Mouse (Mus musculus): ENCODE measurements around the gene Slc25a23. TPM values are rescaled to one million over a fixed set of nuclear protein-coding genes. Genes with fewer than 3 reads are reported as not detected.

Slc25a23 gene
- total RNA-seq (2018; cell fraction: chromatin; rRNA removed): 1 to 10 TPM in 22 of 26 experiments, under 1 TPM in 3, not detected in 1; 0.18 to 8.5 (median 2.6) TPM
- 1 to 10 TPM in 14 of 26 experiments, under 1 TPM in 12; 0.42 to 6.2 (median 2.2) TPM for total RNA-seq (2018; cell fraction: cytosol; rRNA removed)
- total RNA-seq (2018; cell fraction: nucleus; rRNA removed): 1 to 10 TPM in 15 of 26 experiments, under 1 TPM in 11; 0.17 to 5.7 (median 1.3) TPM
- polyA plus RNA-seq (2018): 4.0 to 8.6 TPM (median 6.8 TPM) in 3 replicates

DNA sequence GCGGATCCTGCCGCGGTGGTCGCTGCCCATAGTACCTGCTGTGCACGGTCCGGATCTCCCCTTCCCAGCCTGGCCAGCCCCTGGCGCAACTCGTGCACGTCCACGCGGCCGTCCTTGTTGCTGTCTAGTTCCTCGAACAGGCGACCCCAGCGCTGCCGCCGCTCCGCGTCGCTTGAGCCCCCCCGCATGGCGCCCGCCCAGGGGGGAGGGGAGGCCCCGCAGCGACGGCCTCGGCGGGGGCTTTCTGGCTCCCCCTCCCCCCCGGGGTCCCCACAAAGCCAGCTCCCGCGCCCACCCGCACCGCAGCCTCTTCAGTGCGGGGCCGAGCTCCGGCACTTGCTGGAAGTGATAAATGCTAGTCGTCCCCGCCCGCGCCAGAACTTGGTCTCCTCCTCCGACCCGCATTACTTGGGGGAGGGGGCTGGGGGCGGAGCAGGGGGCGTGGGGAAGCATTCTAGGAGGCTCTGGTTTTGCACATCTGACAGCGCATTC, at the start of gene Slc25a23:
Gene Slc25a23, minus strand, starts transcription at position 378 of the 492 bp plus-strand sequence.
- peak within 1 kb of the TSS; percentile 38 for H3K4me3 ChIP-seq (ENCODE audit: inconsistent target)
- 4% methylated on average over 42 of the region's 45 CpGs for WGBS (ENCODE audit: missing documents)
- no peak within 1 kb of the TSS for H3K27ac ChIP-seq
- no peaks in the 10 kb centered on the region for H3K79me2 ChIP-seq (ENCODE audit: inconsistent target)
- no peaks in the 10 kb centered on the region for H3K36me3 ChIP-seq (ENCODE audit: inconsistent target)

DNA sequence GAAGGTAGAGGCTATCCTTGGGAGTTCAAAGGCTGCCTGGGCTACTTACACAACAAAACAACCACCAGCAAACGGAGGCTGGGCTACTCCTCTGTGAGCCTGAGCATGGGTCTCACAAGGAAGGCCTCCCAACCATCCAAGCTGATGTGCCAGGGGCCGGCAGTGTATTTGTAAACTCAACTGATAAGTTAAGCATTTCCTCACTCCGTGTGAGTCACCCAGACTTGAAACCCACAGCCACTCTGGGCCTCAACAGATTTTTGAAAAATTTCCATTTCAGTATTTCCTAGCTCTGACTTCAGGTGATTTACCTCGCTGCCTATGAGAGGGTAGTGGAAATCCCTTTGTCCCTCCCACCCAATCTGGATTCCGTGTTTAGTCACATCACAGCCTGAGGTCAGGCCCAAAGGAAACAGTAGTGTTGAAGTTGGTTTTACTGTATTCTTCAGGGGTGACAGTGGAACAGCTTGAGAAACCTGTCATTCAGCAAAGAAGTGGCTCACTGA, 49.1 kb upstream of the Slc25a23 start:
- 52% methylated on average over 5 of the region's 5 CpGs for WGBS (ENCODE audit: missing documents)
- H3K79me2 ChIP-seq (ENCODE audit: inconsistent target): peaks cover 28% of the 10 kb centered on the region
- H3K36me3 ChIP-seq (ENCODE audit: inconsistent target): no peaks in the 10 kb centered on the region
- H3K27ac ChIP-seq: no peak overlapping the region
- H3K4me3 ChIP-seq (ENCODE audit: inconsistent target): no peak overlapping the region

DNA sequence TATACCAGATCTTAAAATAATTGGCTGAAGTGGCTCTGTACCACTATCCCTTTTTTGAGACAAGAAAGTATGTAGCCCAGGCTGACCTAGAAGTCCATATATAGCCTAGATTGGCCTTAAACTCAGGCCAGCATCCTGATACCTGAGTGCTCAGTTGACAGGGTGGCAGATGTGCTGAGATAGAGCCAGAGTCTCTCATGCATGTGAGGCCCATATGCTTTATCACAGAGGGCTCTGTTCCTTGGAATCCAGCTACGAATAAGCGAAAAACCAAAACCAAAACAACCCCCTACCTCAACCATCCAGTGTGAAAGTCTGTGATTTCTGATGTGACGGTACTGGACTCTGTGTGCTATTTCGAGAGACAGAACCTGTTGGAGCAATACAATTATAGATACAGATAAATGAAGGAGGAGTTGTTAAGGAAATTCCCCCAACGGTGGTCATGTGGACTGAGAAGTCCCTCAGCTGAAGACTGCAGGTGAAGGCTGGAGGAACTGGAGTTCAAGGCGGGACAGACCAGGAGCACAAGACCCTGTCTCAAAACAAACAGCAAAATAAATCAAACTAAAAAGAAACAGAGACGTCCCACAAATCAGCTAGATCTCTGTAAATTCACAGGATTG, 48.5 kb upstream of the Slc25a23 start:
- Histone ChIP-seq H3K4me3 (ENCODE audit: inconsistent target) (no peak overlapping the region), H3K27ac (no peak overlapping the region), H3K79me2 (ENCODE audit: inconsistent target) (peaks cover 28% of the 10 kb centered on the region), H3K36me3 (ENCODE audit: inconsistent target) (no peaks in the 10 kb centered on the region)
- 96% methylated on average over 7 of the region's 7 CpGs for WGBS (ENCODE audit: missing documents)

DNA sequence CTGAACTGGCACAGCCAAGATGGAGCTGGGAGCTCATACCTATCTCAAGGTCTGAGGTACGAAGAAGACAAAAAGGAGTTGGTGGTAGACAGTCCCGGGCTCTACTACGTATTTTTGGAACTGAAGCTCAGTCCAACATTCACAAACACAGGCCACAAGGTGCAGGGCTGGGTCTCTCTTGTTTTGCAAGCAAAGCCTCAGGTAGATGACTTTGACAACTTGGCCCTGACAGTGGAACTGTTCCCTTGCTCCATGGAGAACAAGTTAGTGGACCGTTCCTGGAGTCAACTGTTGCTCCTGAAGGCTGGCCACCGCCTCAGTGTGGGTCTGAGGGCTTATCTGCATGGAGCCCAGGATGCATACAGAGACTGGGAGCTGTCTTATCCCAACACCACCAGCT, 47.4 kb upstream of the Slc25a23 start:
- peak overlapping the region; percentile 88 for H3K27ac ChIP-seq
- H3K79me2 ChIP-seq (ENCODE audit: inconsistent target): peaks cover 28% of the 10 kb centered on the region
- H3K36me3 ChIP-seq (ENCODE audit: inconsistent target): no peaks in the 10 kb centered on the region
- peak overlapping the region; percentile 87 for H3K4me3 ChIP-seq (ENCODE audit: inconsistent target)
- WGBS (ENCODE audit: missing documents): 92% methylated on average over 5 of the region's 5 CpGs

DNA sequence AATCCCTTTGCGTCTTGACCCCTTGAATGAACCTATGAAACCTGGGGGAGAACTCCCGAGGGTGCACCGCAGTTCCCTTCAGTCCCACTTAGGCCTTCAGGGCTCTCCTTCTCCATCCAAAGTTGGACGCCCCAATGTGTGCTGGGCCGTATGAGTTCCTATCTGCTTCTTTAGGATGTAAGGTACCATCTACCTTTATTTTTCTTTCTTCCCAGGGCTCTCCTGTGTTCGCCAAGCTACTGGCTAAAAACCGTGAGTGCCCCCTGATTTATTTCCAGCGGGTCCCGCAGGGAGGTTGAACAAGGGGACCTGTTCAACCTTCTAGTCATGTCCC, 46.3 kb upstream of the Slc25a23 start:
- H3K79me2 ChIP-seq (ENCODE audit: inconsistent target): peaks cover 28% of the 10 kb centered on the region
- no peaks in the 10 kb centered on the region for H3K36me3 ChIP-seq (ENCODE audit: inconsistent target)
- WGBS (ENCODE audit: missing documents): 63% methylated on average over 7 of the region's 9 CpGs
- peak overlapping the region; percentile 88 for H3K27ac ChIP-seq
- peak overlapping the region; percentile 87 for H3K4me3 ChIP-seq (ENCODE audit: inconsistent target)

DNA sequence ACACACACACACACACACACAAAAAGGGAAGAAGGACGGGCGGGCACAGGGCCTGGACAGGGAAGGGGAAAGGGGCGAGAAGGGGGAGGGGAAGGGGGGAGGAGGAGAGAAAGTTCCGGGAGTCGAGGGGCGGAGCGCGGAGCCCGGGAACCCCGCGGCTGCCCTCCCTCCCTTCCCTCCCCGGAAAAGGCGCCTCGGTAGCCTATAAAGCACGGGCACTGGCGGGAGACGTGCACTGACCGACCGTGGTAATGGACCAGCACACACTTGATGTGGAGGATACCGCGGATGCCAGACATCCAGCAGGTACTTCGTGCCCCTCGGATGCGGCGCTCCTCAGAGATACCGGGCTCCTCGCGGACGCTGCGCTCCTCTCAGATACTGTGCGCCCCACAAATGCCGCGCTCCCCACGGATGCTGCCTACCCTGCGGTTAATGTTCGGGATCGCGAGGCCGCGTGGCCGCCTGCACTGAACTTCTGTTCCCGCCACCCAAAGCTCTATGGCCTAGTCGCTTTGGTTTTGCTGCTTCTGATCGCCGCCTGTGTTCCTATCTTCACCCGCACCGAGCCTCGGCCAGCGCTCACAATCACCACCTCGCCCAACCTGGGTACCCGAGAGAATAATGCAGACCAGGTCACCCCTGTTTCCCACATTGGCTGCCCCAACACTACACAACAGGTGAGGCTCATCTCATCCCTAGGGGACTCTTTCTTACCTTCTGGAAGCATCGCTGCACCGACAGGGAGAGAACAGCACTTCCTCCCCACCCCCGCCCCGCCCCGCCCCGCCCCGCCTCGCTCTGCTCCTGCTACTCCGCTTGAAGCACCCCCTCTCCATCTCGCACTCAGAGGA, 45.7 kb upstream of the Slc25a23 start, which contains the start of gene Tnfsf9:
Gene Tnfsf9, plus strand, starts transcription at position 145 of the 854 bp plus-strand sequence.
- Histone ChIP-seq H3K79me2 (ENCODE audit: inconsistent target) (peaks cover 28% of the 10 kb centered on the region), H3K4me3 (ENCODE audit: inconsistent target) (peak within 1 kb of the TSS; percentile 87), H3K27ac (peak within 1 kb of the TSS; percentile 88), H3K36me3 (ENCODE audit: inconsistent target) (no peaks in the 10 kb centered on the region)
- WGBS (ENCODE audit: missing documents): 1% methylated on average over 49 of the region's 61 CpGs

DNA sequence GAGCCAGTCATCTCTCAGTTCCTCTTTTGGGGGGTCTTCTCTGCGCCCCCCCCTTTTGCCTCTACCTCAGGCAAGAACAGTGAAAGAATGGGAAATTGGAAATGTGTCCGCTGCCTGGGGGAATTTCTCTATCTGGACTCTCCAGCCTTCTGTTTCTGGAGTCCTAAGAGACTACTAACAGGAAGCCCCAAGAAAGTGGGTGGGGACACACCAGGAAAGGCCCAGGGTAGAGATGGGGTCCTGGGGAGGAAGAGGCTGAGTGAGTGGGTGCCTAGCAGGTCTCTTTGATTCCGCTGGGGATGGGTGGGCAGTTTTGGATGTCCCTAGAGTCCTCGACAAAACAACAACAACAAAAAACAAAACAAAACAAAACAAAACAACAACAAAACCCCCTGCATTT, 44.8 kb upstream of the Slc25a23 start:
- Histone ChIP-seq H3K79me2 (ENCODE audit: inconsistent target) (peaks cover 28% of the 10 kb centered on the region), H3K4me3 (ENCODE audit: inconsistent target) (peak overlapping the region; percentile 87), H3K36me3 (ENCODE audit: inconsistent target) (no peaks in the 10 kb centered on the region), H3K27ac (peak overlapping the region; percentile 88)
- WGBS (ENCODE audit: missing documents): 22% methylated on average over 4 of the region's 4 CpGs

DNA sequence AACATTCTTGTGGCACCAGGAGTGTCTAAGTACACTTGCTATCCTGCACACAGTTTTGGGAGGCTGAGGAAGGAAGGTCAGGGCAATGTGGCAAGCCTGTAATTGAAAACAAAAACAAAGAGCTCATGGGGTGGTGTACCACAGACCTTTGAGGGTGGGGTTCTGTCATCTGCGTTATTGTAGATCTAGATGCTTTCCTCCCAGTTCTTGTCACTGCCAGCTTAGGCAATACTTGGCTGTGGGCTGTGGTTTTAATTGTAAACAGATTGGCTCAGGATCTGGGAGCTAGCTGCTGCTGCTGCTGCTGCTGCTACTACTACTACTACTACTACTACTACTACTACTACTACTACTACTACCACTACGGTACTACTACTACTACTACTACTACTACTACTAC, 42.6 kb upstream of the Slc25a23 start:
- Histone ChIP-seq H3K4me3 (ENCODE audit: inconsistent target) (no peak overlapping the region), H3K79me2 (ENCODE audit: inconsistent target) (peaks cover 21% of the 10 kb centered on the region), H3K36me3 (ENCODE audit: inconsistent target) (no peaks in the 10 kb centered on the region), H3K27ac (no peak overlapping the region)
- WGBS (ENCODE audit: missing documents): 53% methylated on average over 2 of the region's 2 CpGs

DNA sequence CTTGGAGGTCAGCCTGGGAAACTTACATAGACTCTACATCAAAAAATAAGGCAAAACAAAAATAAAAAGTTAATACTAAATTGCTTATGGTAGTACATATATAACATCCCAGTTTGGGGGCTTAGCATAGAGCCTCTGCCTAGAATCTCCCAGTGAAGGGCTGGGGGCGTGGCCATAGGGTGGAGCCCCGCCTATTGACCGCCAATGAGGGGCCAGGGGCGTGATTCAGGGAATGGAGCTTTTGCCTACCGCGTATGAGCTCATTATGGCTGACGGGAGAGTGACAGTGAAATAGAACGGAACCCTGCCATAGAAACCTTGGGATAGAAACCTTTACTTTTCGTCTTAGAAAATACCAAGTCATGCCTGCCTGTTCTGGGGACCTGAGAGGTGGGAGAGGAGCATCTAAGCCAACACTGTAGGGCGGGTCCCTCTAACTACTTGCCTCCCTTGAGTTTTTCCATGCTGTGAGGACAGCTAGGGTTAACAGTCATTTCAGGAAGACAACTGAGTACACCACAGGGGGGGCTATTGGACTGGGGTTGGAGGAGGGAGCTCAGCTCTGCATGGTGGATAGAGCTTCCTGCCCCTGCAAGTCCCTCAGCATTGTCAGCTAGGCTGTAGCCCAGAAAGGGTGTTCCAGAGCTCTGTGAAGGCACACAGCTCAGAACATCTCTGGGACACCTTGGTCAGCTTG, 40.1 kb upstream of the Slc25a23 start:
- Histone ChIP-seq H3K4me3 (ENCODE audit: inconsistent target) (no peak overlapping the region), H3K36me3 (ENCODE audit: inconsistent target) (no peaks in the 10 kb centered on the region), H3K79me2 (ENCODE audit: inconsistent target) (no peaks in the 10 kb centered on the region), H3K27ac (no peak overlapping the region)
- WGBS (ENCODE audit: missing documents): 62% methylated on average over 10 of the region's 10 CpGs

DNA sequence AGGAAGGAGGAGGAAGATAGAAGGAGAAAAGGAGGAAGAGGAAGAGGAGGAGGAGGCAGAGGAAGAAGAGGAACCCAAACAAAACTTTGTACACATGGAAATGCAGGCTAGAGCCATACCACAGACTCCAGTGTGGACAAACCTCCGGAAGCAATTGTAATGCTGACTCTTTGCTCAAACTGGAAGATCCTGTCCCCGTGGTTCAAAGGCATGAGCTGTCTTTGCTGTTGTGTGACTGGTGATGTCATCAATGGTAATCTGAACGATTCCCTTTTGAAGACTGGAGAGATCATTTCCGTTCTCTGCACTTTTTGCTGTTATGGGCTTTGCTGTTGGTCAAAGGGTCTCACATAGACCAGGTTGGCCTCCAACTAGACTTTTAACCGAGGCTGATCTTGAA, 38.7 kb upstream of the Slc25a23 start:
- Histone ChIP-seq H3K4me3 (ENCODE audit: inconsistent target) (no peak overlapping the region), H3K79me2 (ENCODE audit: inconsistent target) (no peaks in the 10 kb centered on the region), H3K36me3 (ENCODE audit: inconsistent target) (no peaks in the 10 kb centered on the region), H3K27ac (peak overlapping the region; percentile 49)
- WGBS (ENCODE audit: missing documents): 68% methylated on average over 5 of the region's 5 CpGs

DNA sequence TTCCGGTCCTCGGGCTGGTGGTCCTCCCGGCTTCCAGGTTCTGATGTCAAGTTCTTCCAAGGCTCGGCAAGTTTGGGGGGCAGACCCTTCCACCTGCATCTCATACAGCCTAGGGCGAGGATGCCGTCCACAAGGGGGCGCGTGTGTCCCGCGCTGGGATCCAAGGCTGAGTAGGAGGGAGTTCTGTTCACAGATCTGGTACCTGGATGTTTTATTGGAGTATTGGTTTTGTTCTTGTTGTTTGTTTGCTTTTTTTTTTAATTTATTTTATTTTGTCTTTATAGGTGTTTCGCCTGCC, 36.9 kb upstream of the Slc25a23 start:
- WGBS (ENCODE audit: missing documents): 2% methylated on average over 11 of the region's 11 CpGs
- no peak overlapping the region for H3K4me3 ChIP-seq (ENCODE audit: inconsistent target)
- H3K36me3 ChIP-seq (ENCODE audit: inconsistent target): no peaks in the 10 kb centered on the region
- H3K79me2 ChIP-seq (ENCODE audit: inconsistent target): no peaks in the 10 kb centered on the region
- no peak overlapping the region for H3K27ac ChIP-seq

DNA sequence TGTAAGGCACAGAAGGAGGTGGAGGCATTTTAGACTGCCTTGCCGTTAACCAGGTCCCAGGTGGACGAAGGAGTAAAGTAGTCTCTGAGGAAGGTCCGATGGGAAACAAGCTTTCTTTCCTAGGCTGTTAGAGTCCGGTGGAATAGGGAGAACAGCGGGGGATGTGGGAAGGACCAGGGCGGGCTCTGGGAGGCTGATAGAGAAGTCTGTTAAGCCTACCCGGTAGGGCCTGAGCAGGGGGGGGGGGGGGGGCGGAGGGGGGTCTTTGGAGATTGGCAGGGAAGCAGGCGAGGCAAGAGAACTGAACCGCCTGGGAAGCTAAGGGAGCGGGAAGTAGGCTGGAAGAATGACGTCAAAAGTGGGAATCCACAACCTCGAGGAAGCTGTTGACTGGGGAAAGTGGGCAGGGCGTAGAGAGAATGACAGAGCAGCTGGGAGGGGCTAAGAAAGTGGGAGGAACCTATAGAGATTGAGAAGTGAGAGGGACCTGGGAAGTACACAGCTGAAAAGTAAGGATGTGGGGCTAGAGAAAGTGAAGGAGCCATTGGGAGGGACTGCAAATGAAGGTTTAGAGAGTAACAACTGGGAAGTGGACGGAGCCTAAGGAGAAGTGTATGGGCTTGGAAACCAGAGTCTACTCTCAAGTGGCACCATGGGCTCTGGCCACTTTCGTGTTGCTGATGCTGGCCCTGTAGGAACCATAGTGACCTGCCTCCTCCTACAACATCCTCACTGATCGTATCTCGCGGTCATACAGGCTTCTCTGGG, 36.4 kb upstream of the Slc25a23 start:
- Histone ChIP-seq H3K36me3 (ENCODE audit: inconsistent target) (no peaks in the 10 kb centered on the region), H3K27ac (no peak overlapping the region), H3K79me2 (ENCODE audit: inconsistent target) (no peaks in the 10 kb centered on the region), H3K4me3 (ENCODE audit: inconsistent target) (no peak overlapping the region)
- WGBS (ENCODE audit: missing documents): 16% methylated on average over 18 of the region's 19 CpGs

DNA sequence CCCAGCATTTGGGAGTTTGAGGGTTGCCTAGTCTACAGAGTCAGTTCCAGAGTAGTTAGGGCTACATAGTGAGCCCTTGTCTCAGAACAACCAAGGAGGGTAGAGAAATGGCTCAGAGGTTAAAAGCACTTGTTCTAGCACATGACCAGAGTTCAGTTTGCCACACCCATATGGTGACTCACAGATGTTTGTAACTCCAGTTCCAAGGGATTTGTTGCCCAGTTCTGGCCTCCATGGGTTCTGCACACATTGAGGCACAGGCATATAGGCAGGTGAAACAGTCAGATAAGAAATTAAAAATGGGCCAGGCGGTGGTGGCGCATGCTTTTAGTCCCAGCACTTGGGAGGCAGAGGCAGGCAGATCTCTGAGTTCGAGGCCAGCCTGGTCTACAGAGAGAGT, 34.6 kb upstream of the Slc25a23 start:
- WGBS (ENCODE audit: missing documents): 100% methylated on average over 3 of the region's 3 CpGs
- Histone ChIP-seq H3K79me2 (ENCODE audit: inconsistent target) (no peaks in the 10 kb centered on the region), H3K4me3 (ENCODE audit: inconsistent target) (no peak overlapping the region), H3K36me3 (ENCODE audit: inconsistent target) (no peaks in the 10 kb centered on the region), H3K27ac (no peak overlapping the region)

Data from macrophage (primary cell).